15 mouse cellular contexts compared by ENCODE assay signal in the genomic region with DNA sequence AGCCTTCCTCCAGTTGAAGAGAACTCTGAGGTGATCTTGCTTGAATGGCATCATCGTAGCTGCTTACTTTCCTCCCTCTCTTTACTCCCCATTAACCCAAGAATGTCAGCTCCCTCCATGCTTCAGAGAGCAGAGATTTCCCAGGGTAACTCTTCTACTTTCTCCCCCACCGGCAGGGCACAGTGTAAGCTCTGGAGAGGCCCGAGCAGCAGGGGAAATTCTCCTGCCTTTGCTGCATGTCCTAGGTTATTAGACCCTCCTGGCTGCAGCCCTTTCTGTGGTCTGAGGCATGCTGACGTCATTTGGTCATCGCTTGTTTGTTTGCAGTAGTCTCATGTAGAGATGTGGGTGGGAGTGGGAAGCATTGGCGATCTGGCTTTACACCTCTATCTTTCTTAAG.
DNase-seq lines count a peak whose midpoint lies in the region; ATAC-seq lines count a peak whose summit lies in the region.
"Had no signal": no experiment of that assay in that cellular context is flagged by ENCODE, and none has a peak within 500 bp of the region (broad histone marks: within the 10 kb centered on the region; RNA-seq: fewer than 3 reads in every experiment).

No protein-coding gene starts in this region.

- H3K4me3 ChIP-seq in lung, embryonic 16.5 days (ENCODE audit: low read length), result no peak overlapping the region
- no peak overlapping the region for H3K4me3 ChIP-seq in forebrain, embryonic 12.5 days (replicated peaks)
- H3K4me3 ChIP-seq: forebrain, embryonic 10.5 days; limb, embryonic 15.5 days; neural tube, embryonic 12.5 days had no signal

- H3K4me2 ChIP-seq in lung, embryonic 16.5 days (ENCODE audit: low read depth, low read length), result no peak overlapping the region
- H3K4me2 ChIP-seq in forebrain, embryonic 12.5 days, result no peak overlapping the region; the same call in 1 of the 2 replicates
- H3K4me2 ChIP-seq: limb, embryonic 15.5 days; neural tube, embryonic 12.5 days had no signal

- H3K9ac ChIP-seq in lung, embryonic 16.5 days (ENCODE audit: low read length), result 0 out of 2 replicates have a peak overlapping the region, but pooled peaks have one; percentile 21
- H3K9ac ChIP-seq in forebrain, embryonic 12.5 days, result no peak overlapping the region
- H3K9ac ChIP-seq: limb, embryonic 15.5 days; neural tube, embryonic 12.5 days had no signal

- H3K4me1 ChIP-seq in lung, embryonic 16.5 days (replicated peaks; ENCODE audit: control insufficient read depth, insufficient read depth, low read length), result peaks cover 9% of the 10 kb centered on the region
- H3K4me1 ChIP-seq in forebrain, embryonic 12.5 days, result peaks cover 7% of the 10 kb centered on the region
- H3K4me1 ChIP-seq: limb, embryonic 15.5 days; neural tube, embryonic 12.5 days had no signal

- H3K27me3 ChIP-seq in lung, embryonic 16.5 days (ENCODE audit: control insufficient read depth, insufficient read depth, low read depth, low read length), result no peaks in the 10 kb centered on the region
- H3K27me3 ChIP-seq in forebrain, embryonic 12.5 days, result peaks cover 6% of the 10 kb centered on the region; the same call in 1 of the 2 replicates
- H3K27me3 ChIP-seq: limb, embryonic 15.5 days; neural tube, embryonic 12.5 days had no signal

- DNase-seq in lung, postnatal 36 days, result no peak
- peak; percentile 26 for DNase-seq in embryo, embryonic 9.5 days (ENCODE audit: extremely low spot score)
- DNase-seq in kidney, adult 9 months, result peak; percentile 31
- DNase-seq in retina, postnatal 1 day, result peak; percentile 21
- DNase-seq: cerebellum, postnatal 10 days; gastrocnemius, postnatal 14 days; heart, postnatal 14 days; layer of hippocampus, adult 9-11 months; lung, postnatal 4 days had no signal

- 2% methylated on average over 6 of the region's 6 CpGs for WGBS in lung, embryonic 16.5 days
- 15% methylated on average over 6 of the region's 6 CpGs for WGBS in forebrain, embryonic 12.5 days

- no peak overlapping the region for H3K27ac ChIP-seq in lung, embryonic 16.5 days (ENCODE audit: low read length)
- no peak overlapping the region for H3K27ac ChIP-seq in forebrain, embryonic 12.5 days
- H3K27ac ChIP-seq: forebrain, embryonic 10.5 days; limb, embryonic 15.5 days; neural tube, embryonic 12.5 days had no signal

- ATAC-seq in lung, embryonic 16.5 days (ENCODE audit: low read depth), result 0 out of 2 replicates have a peak, but pooled peaks have one; percentile 15
- no peak for ATAC-seq in monocyte, adult 5-6 weeks (replicated peaks; ENCODE audit: insufficient number of reproducible peaks, low FRiP score, low TSS enrichment, poor library complexity, severe bottlenecking)
- ATAC-seq in forebrain, embryonic 12.5 days (ENCODE audit: low FRiP score), result no peak

- 0 out of 2 replicates have a peak, but pooled peaks cover 2% of the 10 kb centered on the region for H3K9me3 ChIP-seq in lung, embryonic 16.5 days (ENCODE audit: control insufficient read depth, low read length)
- H3K9me3 ChIP-seq in forebrain, embryonic 12.5 days, result no peaks in the 10 kb centered on the region
- H3K9me3 ChIP-seq: forebrain, embryonic 10.5 days; limb, embryonic 15.5 days; neural tube, embryonic 12.5 days had no signal

- H3K36me3 ChIP-seq in lung, embryonic 16.5 days (ENCODE audit: control insufficient read depth, insufficient read depth, low read length), result no peaks in the 10 kb centered on the region
- no peaks in the 10 kb centered on the region for H3K36me3 ChIP-seq in forebrain, embryonic 12.5 days (replicated peaks)
- H3K36me3 ChIP-seq: forebrain, embryonic 10.5 days; limb, embryonic 15.5 days; neural tube, embryonic 12.5 days had no signal
